Mouse (Mus musculus) cortical plate, adult 2 months (tissue): ENCODE data around the gene Mfsd4b3.

ENCODE experiments used
- CTCF ChIP-seq: fragments of 200-500 bp; IDR thresholded peaks from 2 replicates; pipeline ENCODE4 v1.5.1; 2011; ENCODE audit warnings: mild to moderate bottlenecking, control low read depth, low read length; ENCODE audit not compliant: insufficient read depth; ENCODE audit errors: extremely low read depth
- POLR2A ChIP-seq: fragments of 200-500 bp; IDR thresholded peaks from 2 replicates; pipeline ENCODE4 v1.6.1; 2011; ENCODE audit warnings: mild to moderate bottlenecking, low read length, control low read depth; ENCODE audit not compliant: insufficient read depth; ENCODE audit errors: extremely low read depth

GRCm38 (mm10) chr10:40006963-40007362, 47.0 kb upstream of the Mfsd4b3 start:
- TF ChIP-seq POLR2A, result no peak
- TF ChIP-seq CTCF, result no peak
